Mouse (Mus musculus) B cell, adult 67 days (primary cell): ENCODE results near the gene Rlim. TPM values are rescaled to one million over a fixed set of nuclear protein-coding genes. Genes with fewer than 3 reads are reported as not detected.

ENCODE experiments used
- total RNA-seq, 2 experiments: library from RNA; stranded (reverse); gene quantifications; 4 replicates each; pipeline ENCODE4 v1.2.4; 2023

The Rlim gene
- 100 to 1,000 TPM; 112 to 124 TPM for total RNA-seq

GRCm38 (mm10) chrX:103981169-103981689, at the start of gene Rlim:
TSS of gene Rlim (minus strand) at chrX:103981284.

Other genes starting within 250 kb of the Rlim start
- not detected for gene Slc16a2, start 159.3 kb downstream of the Rlim start, total RNA-seq
- gene Nexmif, start 219.9 kb upstream of the Rlim start, total RNA-seq = not detected